ENCODE assay signal across 23 mouse cellular contexts in genomic region chr15:26809569-26809968, GRCm38 (mm10).
DNase-seq lines count a peak whose midpoint lies in the region; ATAC-seq and TF ChIP-seq lines count a peak whose summit lies in the region.
"Had no signal": no experiment of that assay in that cellular context is flagged by ENCODE, and none has a peak within 500 bp of the region (broad histone marks: within the 10 kb centered on the region; RNA-seq: fewer than 3 reads in every experiment).

No protein-coding gene starts in this region.

- ATAC-seq in CD4-positive, CD25-positive, alpha-beta regulatory T cell, adult 4 months = no peak
- ATAC-seq in hindbrain, embryonic 14.5 days (ENCODE audit: low FRiP score) = no peak
- ATAC-seq: intestine, embryonic 15.5 days had no signal

- H3K4me3 ChIP-seq in heart, adult 2 months = no peak overlapping the region
- H3K4me3 ChIP-seq in hindbrain, embryonic 14.5 days (replicated peaks; ENCODE audit: low read length) = no peak overlapping the region
- H3K4me3 ChIP-seq: forebrain, embryonic 12.5 days; heart, embryonic 13.5 days; hindbrain, embryonic 13.5 days; intestine, embryonic 15.5 days; layer of hippocampus, adult 2 months; midbrain, embryonic 12.5 days; neural tube, embryonic 15.5 days had no signal

- no peak for TF ChIP-seq CTCF in heart, adult 2 months (IDR thresholded peaks at IDR 0.05)

- H3K9me3 ChIP-seq in hindbrain, embryonic 14.5 days (ENCODE audit: control insufficient read depth, low read length) = no peaks in the 10 kb centered on the region
- H3K9me3 ChIP-seq: forebrain, embryonic 12.5 days; heart, embryonic 13.5 days; hindbrain, embryonic 13.5 days; intestine, embryonic 15.5 days; midbrain, embryonic 12.5 days; neural tube, embryonic 15.5 days had no signal

- 71% methylated on average over 3 of the region's 3 CpGs for WGBS in heart, adult 2 months
- 80% methylated on average over 3 of the region's 3 CpGs for WGBS in hindbrain, embryonic 14.5 days

- intact Hi-C loops in heart, adult 2 months (cut with DNase I) = no loop called here

- TF ChIP-seq EP300 in heart, adult 2 months (IDR thresholded peaks at IDR 0.05; ENCODE audit: insufficient read depth, low read depth, low read length) = no peak

- no peak overlapping the region for H3K4me2 ChIP-seq in hindbrain, embryonic 14.5 days (replicated peaks)
- H3K4me2 ChIP-seq: forebrain, embryonic 12.5 days; heart, embryonic 13.5 days; hindbrain, embryonic 13.5 days; intestine, embryonic 15.5 days; liver, embryonic 11.5 days; midbrain, embryonic 12.5 days; neural tube, embryonic 15.5 days had no signal

- no peaks in the 10 kb centered on the region; the same call in none of the 2 replicates for H3K4me1 ChIP-seq in heart, adult 2 months (ENCODE audit: control insufficient read depth, insufficient read depth, low read length)
- no peaks in the 10 kb centered on the region for H3K4me1 ChIP-seq in hindbrain, embryonic 14.5 days (replicated peaks; ENCODE audit: control insufficient read depth, insufficient read depth, low read length)
- H3K4me1 ChIP-seq: forebrain, embryonic 12.5 days; heart, embryonic 13.5 days; hindbrain, embryonic 13.5 days; intestine, embryonic 15.5 days; midbrain, embryonic 12.5 days had no signal

- H3K9ac ChIP-seq in heart, adult 2 months (ENCODE audit: low read depth, low read length) = no peak overlapping the region
- no peak overlapping the region for H3K9ac ChIP-seq in hindbrain, embryonic 14.5 days
- H3K9ac ChIP-seq: forebrain, embryonic 12.5 days; heart, embryonic 13.5 days; hindbrain, embryonic 13.5 days; intestine, embryonic 15.5 days; midbrain, embryonic 12.5 days; neural tube, embryonic 15.5 days had no signal

- no peak for TF ChIP-seq POLR2A in heart, adult 2 months (IDR thresholded peaks at IDR 0.05; ENCODE audit: insufficient read depth, low read depth, low read length)

- no peak overlapping the region for H3K27ac ChIP-seq in heart, adult 2 months
- H3K27ac ChIP-seq in hindbrain, embryonic 14.5 days = no peak overlapping the region
- H3K27ac ChIP-seq: forebrain, embryonic 12.5 days; heart, embryonic 13.5 days; hindbrain, embryonic 13.5 days; intestine, embryonic 15.5 days; layer of hippocampus, adult 2 months; macrophage; midbrain, embryonic 12.5 days; neural tube, embryonic 15.5 days had no signal

- H3K79me2 ChIP-seq in heart, adult 2 months (replicated peaks; ENCODE audit: control insufficient read depth, insufficient read depth, low read length) = 0 out of 2 replicates have a peak, but pooled peaks cover 2% of the 10 kb centered on the region

- peak; percentile 27 to 30 for DNase-seq in heart, adult 2 months
- DNase-seq in heart, adult 11 months = no peak
- peak; percentile 11 for DNase-seq in lung, postnatal 10 days
- DNase-seq in lung, postnatal 36 days = no peak
- peak; percentile 22 for DNase-seq in heart, postnatal 4 days
- DNase-seq in hindbrain, embryonic 14.5 days (ENCODE audit: low spot score) = no peak
- DNase-seq: cerebellum, adult 11 months; cerebellum, postnatal 14 days; embryo, embryonic 11 days; left cerebral cortex, postnatal 4 days; lung, adult 2 months; retina, postnatal 1 day; right cerebral cortex, postnatal 4 days had no signal

- H3K27me3 ChIP-seq in heart, adult 2 months (ENCODE audit: control insufficient read depth, insufficient read depth, low read length) = no peaks in the 10 kb centered on the region
- H3K27me3 ChIP-seq in hindbrain, embryonic 14.5 days (ENCODE audit: control insufficient read depth, insufficient read depth, low read length) = no peaks in the 10 kb centered on the region
- H3K27me3 ChIP-seq: forebrain, embryonic 12.5 days; heart, embryonic 13.5 days; hindbrain, embryonic 13.5 days; intestine, embryonic 15.5 days; midbrain, embryonic 12.5 days; neural tube, embryonic 15.5 days had no signal

- no peaks in the 10 kb centered on the region for H3K36me3 ChIP-seq in heart, adult 2 months (ENCODE audit: control insufficient read depth, insufficient read depth, low read length)
- no peaks in the 10 kb centered on the region for H3K36me3 ChIP-seq in hindbrain, embryonic 14.5 days (replicated peaks; ENCODE audit: control insufficient read depth, insufficient read depth)
- H3K36me3 ChIP-seq: forebrain, embryonic 12.5 days; heart, embryonic 13.5 days; hindbrain, embryonic 13.5 days; intestine, embryonic 15.5 days; midbrain, embryonic 12.5 days; neural tube, embryonic 15.5 days had no signal

Comparison
In these comparisons a context has a peak if more than half of its experiments do, and no peak if none do; other contexts are left out.
1. DNase-seq: peak in heart, adult 2 months (2 of 2), lung, postnatal 10 days (single experiment) and heart, postnatal 4 days (single experiment); none in heart, adult 11 months (single experiment), lung, postnatal 36 days (single experiment) and hindbrain, embryonic 14.5 days (single experiment).